Mouse (Mus musculus) CH12.LX (cell line): ENCODE results near the gene Enpp7.

ENCODE experiments used
- BHLHE40 ChIP-seq: IDR thresholded peaks from 2 replicates; pipeline ENCODE4 v1.6.1; 2011; ENCODE audit warnings: mild to moderate bottlenecking, low read depth, low read length, improper control_type of control experiment
- CTCF ChIP-seq, 2 experiments: IDR thresholded peaks in 1 of 2; conservative IDR thresholded peaks in 1 of 2; 2 replicates each; pipeline ENCODE4 v1.5.1; 2011 to 2012; ENCODE audit warnings: low read depth in 2 of 2, low read length in 2 of 2, improper control_type of control experiment in 1 of 2, inconsistent platforms in 1 of 2, mild to moderate bottlenecking in 1 of 2, moderate library complexity in 1 of 2
- EP300 ChIP-seq: IDR thresholded peaks from 2 replicates; pipeline ENCODE4 v1.6.1; 2011; ENCODE audit warnings: low read length, improper control_type of control experiment
- MAX ChIP-seq: IDR thresholded peaks from 2 replicates; pipeline ENCODE4 v1.6.1; 2011; ENCODE audit warnings: low read length, improper control_type of control experiment
- NELFE ChIP-seq: IDR thresholded peaks from 2 replicates; pipeline ENCODE4 v1.6.1; 2011; ENCODE audit warnings: low read depth, low read length, improper control_type of control experiment
- POLR2A ChIP-seq: IDR thresholded peaks from 2 replicates; pipeline ENCODE4 v1.6.1; 2011; ENCODE audit warnings: low read depth, mild to moderate bottlenecking, improper control_type of control experiment, low read length
- USF1 ChIP-seq: IDR thresholded peaks from 2 replicates; pipeline ENCODE4 v1.6.1; 2014; ENCODE audit warnings: low read depth, mild to moderate bottlenecking, inconsistent platforms, low read length, improper control_type of control experiment

DNA sequence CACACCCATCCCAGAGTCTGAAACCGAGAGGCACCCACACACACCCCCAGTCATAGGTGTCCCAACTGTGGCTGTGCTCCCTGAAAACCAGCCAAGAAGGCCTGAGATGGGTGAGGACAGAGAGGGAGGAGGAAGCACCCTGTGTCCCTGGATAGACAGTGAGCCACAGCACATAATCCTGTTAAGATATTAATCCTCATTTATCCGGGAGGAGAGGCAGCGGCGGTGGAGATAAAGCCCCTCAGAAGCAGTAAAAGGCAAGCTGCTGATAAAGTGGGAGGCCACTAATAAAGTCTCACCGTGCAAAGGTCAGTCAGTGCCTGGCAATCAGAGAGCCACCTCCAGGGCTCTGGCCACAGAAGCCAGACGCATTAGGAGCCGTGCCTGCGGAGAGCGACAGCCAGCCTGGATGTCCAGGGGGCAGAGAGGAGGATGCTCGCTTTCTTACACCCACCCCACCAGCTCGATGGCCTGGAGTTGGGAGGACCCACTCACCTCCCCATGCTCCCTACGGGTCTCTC lies 5.3 kb upstream of the Enpp7 start:
- no peak for TF ChIP-seq POLR2A
- TF ChIP-seq BHLHE40, result no peak
- TF ChIP-seq NELFE, result no peak
- TF ChIP-seq USF1, result no peak
- no peak for TF ChIP-seq MAX
- TF ChIP-seq EP300, result no peak
- TF ChIP-seq CTCF (conservative IDR thresholded peaks at IDR 0.05 in 1 of 2, IDR thresholded peaks at IDR 0.05 in 1 of 2; ENCODE audit: low read depth in 2 of 2, low read length in 2 of 2), result no peak
